Mouse (Mus musculus) forebrain, embryonic 14.5 days (tissue): ENCODE measurements at regions not wholly inside any gene's neighbourhood (a gene's known extent, or its start where the extent isn't known, plus 50 kb on each side); places are given as distances from the start of the nearest gene placed in this dataset.
A peak's percentile ranks its signal among the peaks of the same experiment; 100 is the strongest.
"Not testable (repeated sequence)": the region's sequence is repeated elsewhere in the genome, so short reads cannot be mapped to it uniquely, and the experiment has no call there.

ENCODE experiments used
- ATAC-seq: fragments of 200-750 bp; cut with Nextera tagmentation; 2 replicates; pipeline ENCODE4 v1.8.0; 2017; ENCODE audit warnings: mild to moderate bottlenecking, moderate library complexity
- DNase-seq: peaks from one replicate; pipeline ENCODE4 v3.0.0-alpha.2; 2015; ENCODE audit warnings: low spot score
- H3K27ac ChIP-seq: fragments of 300-500 bp; sonication (generic); 2 replicates; pipeline ENCODE4 v1.5.1; 2014; ENCODE audit warnings: low read depth, mild to moderate bottlenecking, control low read depth, low read length, moderate library complexity
- H3K27me3 ChIP-seq: fragments of 300-500 bp; sonication (generic); replicated peaks from 2 replicates; pipeline ENCODE4 v1.6.1; 2014; ENCODE audit warnings: low read length, control low read depth, mixed read lengths; ENCODE audit not compliant: control insufficient read depth, insufficient read depth
- H3K36me3 ChIP-seq: fragments of 300-500 bp; sonication (generic); 2 replicates; pipeline ENCODE4 v1.6.1; 2014; ENCODE audit warnings: low read length, control low read depth; ENCODE audit not compliant: control insufficient read depth, insufficient read depth
- H3K4me1 ChIP-seq: fragments of 300-500 bp; sonication (generic); 2 replicates; pipeline ENCODE4 v1.6.1; 2014; ENCODE audit warnings: antibody characterized with exemption, low read length, control low read depth; ENCODE audit not compliant: control insufficient read depth, insufficient read depth
- H3K4me2 ChIP-seq: fragments of 300-500 bp; sonication (generic); 2 replicates; pipeline ENCODE4 v1.6.1; 2014; ENCODE audit warnings: mild to moderate bottlenecking, control low read depth, low read length
- H3K4me3 ChIP-seq: fragments of 300-500 bp; sonication (generic); 2 replicates; pipeline ENCODE4 v1.5.1; 2014; ENCODE audit warnings: low read depth, low read length, control low read depth
- H3K9ac ChIP-seq: fragments of 300-500 bp; sonication (generic); 2 replicates; pipeline ENCODE4 v1.6.1; 2014; ENCODE audit warnings: mild to moderate bottlenecking, low read length, control low read depth, moderate library complexity
- H3K9me3 ChIP-seq: fragments of 300-500 bp; sonication (generic); replicated peaks from 2 replicates; pipeline ENCODE4 v1.6.1; 2016; ENCODE audit warnings: low read length, control low read depth, mixed read lengths; ENCODE audit not compliant: control insufficient read depth
- WGBS: fragments of 180-500 bp; shearing (Covaris S2); extraction: QIAGEN DNeasy Blood & Tissue Kit; methylation state at CpG from one replicate; pipeline ENCODE4 v1.1.7; 2014; 5-methylcytosine and 5-hydroxymethylcytosine counted together

DNA sequence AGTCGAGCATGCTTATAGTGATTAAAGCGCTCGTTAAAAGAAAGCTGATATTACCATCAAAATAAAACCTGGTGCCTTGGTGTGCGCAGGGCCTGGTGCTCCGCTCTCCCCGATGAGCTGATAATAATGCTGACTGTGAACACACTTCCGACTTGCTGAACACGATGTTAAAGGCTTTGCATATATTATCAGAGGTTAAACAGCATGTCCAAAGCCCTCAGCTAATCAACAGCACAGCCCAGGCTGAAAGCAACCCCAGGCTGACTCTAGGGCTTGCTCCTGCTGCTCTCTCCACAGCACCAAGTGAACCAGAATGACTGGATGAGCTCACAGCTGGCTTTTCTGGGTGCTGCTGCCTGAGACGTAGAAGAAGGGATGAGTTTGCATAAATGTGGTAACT lies 238.2 kb upstream of the 1700012A03Rik start:
- Histone ChIP-seq H3K9ac (no peak overlapping the region), H3K27ac (no peak overlapping the region), H3K4me3 (no peak overlapping the region), H3K4me1 (peaks cover 4% of the 10 kb centered on the region; the same call in 1 of the 2 replicates), H3K36me3 (no peaks in the 10 kb centered on the region), H3K9me3 (no peaks in the 10 kb centered on the region), H3K4me2 (no peak overlapping the region), H3K27me3 (no peaks in the 10 kb centered on the region)
- 12% methylated on average over 9 of the region's 9 CpGs for WGBS
- ATAC-seq (no peak), DNase-seq (no peak)

DNA sequence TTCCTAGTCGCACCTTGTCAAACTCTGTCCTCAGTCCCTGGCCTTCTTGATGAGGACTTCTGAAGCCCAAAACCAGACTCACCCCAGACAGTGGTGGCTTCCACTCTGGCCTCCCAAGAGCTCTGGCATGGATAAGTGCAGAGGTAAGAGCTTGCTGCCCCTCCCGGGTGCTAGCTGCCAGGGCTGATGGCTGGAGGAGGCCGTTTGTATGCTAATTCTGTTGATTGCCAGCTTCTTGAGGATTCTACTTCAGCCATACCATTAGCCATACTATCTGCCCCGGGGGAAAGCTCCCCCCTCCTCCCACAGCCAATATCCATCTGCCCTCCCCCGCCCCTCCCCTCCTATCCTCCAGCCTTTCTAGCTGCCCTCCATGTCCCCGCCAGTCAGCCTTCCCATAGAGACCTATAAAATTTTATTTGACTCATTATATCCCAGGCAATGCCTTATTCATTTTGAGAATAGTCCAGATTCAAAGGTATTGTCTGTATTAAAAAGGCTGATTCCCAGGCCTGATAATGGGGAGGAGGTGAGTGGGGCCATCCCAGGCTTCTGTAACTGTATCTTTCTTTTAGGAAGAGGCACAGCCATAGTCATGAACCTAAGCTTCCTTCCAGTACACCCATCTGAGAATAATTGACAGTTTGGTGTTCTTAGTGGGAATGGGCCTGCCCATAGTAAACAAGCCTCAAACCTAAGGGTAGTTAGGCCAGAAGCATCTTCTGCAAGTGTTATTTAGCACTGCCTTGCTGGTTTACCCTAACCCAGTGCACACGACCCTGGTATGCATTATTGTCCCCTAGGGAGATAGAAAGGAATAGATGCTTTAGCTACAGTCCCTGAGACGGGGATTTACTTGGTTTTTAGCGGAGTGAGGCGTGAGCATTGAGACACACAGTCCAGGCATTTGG lies 239.2 kb upstream of the 1700012A03Rik start:
- Histone ChIP-seq H3K9ac (no peak overlapping the region), H3K9me3 (no peaks in the 10 kb centered on the region), H3K4me1 (peaks cover 4% of the 10 kb centered on the region; the same call in 1 of the 2 replicates), H3K27me3 (no peaks in the 10 kb centered on the region), H3K4me3 (no peak overlapping the region), H3K27ac (no peak overlapping the region), H3K36me3 (no peaks in the 10 kb centered on the region), H3K4me2 (no peak overlapping the region)
- no peak for ATAC-seq
- no peak for DNase-seq
- 47% methylated on average over 10 of the region's 10 CpGs for WGBS

GRCm38 (mm10) chr6:31804468-31804867 lies 240.7 kb upstream of the Podxl start:
- not testable (repeated sequence) for H3K4me3 ChIP-seq, ATAC-seq, H3K4me2 ChIP-seq, H3K36me3 ChIP-seq, H3K9ac ChIP-seq, H3K4me1 ChIP-seq, H3K27me3 ChIP-seq, H3K9me3 ChIP-seq, DNase-seq, H3K27ac ChIP-seq
- WGBS, result 52% methylated on average over 5 of the region's 10 CpGs

- H3K9ac ChIP-seq, H3K27me3 ChIP-seq, H3K4me1 ChIP-seq, ATAC-seq, H3K9me3 ChIP-seq, H3K27ac ChIP-seq, H3K36me3 ChIP-seq, DNase-seq, H3K4me2 ChIP-seq, H3K4me3 ChIP-seq: not testable (repeated sequence)
- WGBS, result 79% methylated on average over 9 of the region's 24 CpGs
These were observed 239.4 kb upstream of the Podxl start for GRCm38 (mm10) chr6:31803222-31803621.

- Histone ChIP-seq H3K4me1 (no peaks in the 10 kb centered on the region), H3K27ac (no peak overlapping the region), H3K9me3 (no peaks in the 10 kb centered on the region), H3K4me3 (no peak overlapping the region), H3K36me3 (no peaks in the 10 kb centered on the region), H3K9ac (no peak overlapping the region), H3K4me2 (no peak overlapping the region), H3K27me3 (no peaks in the 10 kb centered on the region)
- ATAC-seq (no peak), DNase-seq (no peak)
- 89% methylated on average over 7 of the region's 7 CpGs for WGBS
These were observed 227.8 kb upstream of the Podxl start for GRCm38 (mm10) chr6:31791547-31791946.

GRCm38 (mm10) chr6:31790906-31791305 lies 227.1 kb upstream of the Podxl start:
- Histone ChIP-seq H3K4me3 (no peak overlapping the region), H3K36me3 (no peaks in the 10 kb centered on the region), H3K4me2 (no peak overlapping the region), H3K27ac (no peak overlapping the region), H3K27me3 (no peaks in the 10 kb centered on the region), H3K9ac (no peak overlapping the region), H3K9me3 (no peaks in the 10 kb centered on the region), H3K4me1 (no peaks in the 10 kb centered on the region)
- WGBS, result 56% methylated on average over 2 of the region's 2 CpGs
- DNase-seq, result no peak
- ATAC-seq, result no peak

GRCm38 (mm10) chr6:31776841-31777240 lies 213.1 kb upstream of the Podxl start:
- no peaks in the 10 kb centered on the region for H3K9me3 ChIP-seq
- DNase-seq (no peak), ATAC-seq (no peak)
- no peaks in the 10 kb centered on the region for H3K27me3 ChIP-seq
- H3K9ac ChIP-seq, result no peak overlapping the region
- no peak overlapping the region for H3K27ac ChIP-seq
- no peaks in the 10 kb centered on the region for H3K36me3 ChIP-seq
- H3K4me3 ChIP-seq, result no peak overlapping the region
- 65% methylated on average over 3 of the region's 3 CpGs for WGBS
- no peaks in the 10 kb centered on the region for H3K4me1 ChIP-seq
- H3K4me2 ChIP-seq, result no peak overlapping the region

- no peak for ATAC-seq
- Histone ChIP-seq H3K9me3 (no peaks in the 10 kb centered on the region), H3K27me3 (no peaks in the 10 kb centered on the region)
These were observed 208.1 kb upstream of the Podxl start for GRCm38 (mm10) chr6:31771916-31772315.

DNA sequence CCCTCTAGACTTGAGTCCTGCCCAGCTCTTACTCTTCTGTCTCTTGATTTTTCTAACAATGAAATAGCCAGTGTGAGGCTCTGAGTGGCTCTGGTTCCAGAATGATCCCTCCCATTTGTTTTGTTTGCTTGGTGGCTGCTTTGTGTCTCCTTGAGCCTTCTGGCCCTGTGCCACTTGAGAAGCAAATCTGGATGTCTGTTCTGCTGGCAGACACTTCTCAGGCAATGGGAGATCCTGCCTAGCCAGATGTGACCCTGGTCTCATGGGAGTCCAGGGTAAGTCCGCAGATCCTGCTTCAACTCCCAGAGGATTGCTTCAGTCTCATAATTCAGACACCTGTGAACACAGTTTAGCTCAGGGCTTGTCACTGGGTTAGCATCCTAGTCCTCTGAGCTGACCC lies 181.8 kb upstream of the Podxl start:
- Histone ChIP-seq H3K27me3 (no peaks in the 10 kb centered on the region), H3K9ac (no peak overlapping the region), H3K9me3 (no peaks in the 10 kb centered on the region), H3K4me2 (no peak overlapping the region), H3K36me3 (no peaks in the 10 kb centered on the region), H3K4me1 (no peaks in the 10 kb centered on the region), H3K27ac (no peak overlapping the region), H3K4me3 (no peak overlapping the region)
- ATAC-seq (no peak), DNase-seq (peak; percentile 33)
- WGBS, result 82% methylated on average over 1 of the region's 1 CpGs

More at GRCm38 (mm10) chr6:31771916-31772315, 208.1 kb upstream of the Podxl start:
- Histone ChIP-seq H3K36me3 (no peaks in the 10 kb centered on the region), H3K4me3 (no peak overlapping the region), H3K9ac (no peak overlapping the region), H3K4me1 (no peaks in the 10 kb centered on the region), H3K27ac (no peak overlapping the region), H3K4me2 (no peak overlapping the region)
- 90% methylated on average over 2 of the region's 2 CpGs for WGBS
- DNase-seq, result no peak
